17 mouse cellular contexts compared by ENCODE assay signal in the genomic region with DNA sequence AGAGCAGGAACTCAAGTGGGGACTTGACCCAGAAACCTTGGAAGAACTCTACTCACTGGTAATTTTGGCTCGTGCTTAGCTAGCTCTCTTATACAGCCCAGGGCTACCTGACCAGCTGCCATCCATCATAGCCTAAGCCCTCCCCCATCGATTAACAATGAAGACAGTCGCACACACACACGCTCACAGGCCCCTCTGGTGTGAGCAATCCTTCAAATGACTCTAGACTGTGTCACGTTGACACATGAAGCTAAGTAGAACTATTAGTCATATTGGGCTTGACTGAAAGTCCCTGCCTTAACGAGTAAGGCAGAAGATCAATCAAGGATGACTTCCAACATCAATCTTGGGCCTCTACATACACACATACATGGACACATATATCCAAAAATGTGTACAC. TPM values are rescaled to one million over a fixed set of nuclear protein-coding genes. Genes with fewer than 3 reads are reported as not detected.
"Had no signal": no experiment of that assay in that cellular context is flagged by ENCODE, and none has a peak within 500 bp of the region (broad histone marks: within the 10 kb centered on the region; RNA-seq: fewer than 3 reads in every experiment).

No protein-coding gene starts in this region.

- H3K9me3 ChIP-seq: lung, embryonic 15.5 days; midbrain, embryonic 15.5 days; neural tube, embryonic 12.5 days; stomach, embryonic 15.5 days had no signal

- H3K4me3 ChIP-seq: lung, embryonic 15.5 days; megakaryocyte, embryonic 14.5 days; midbrain, embryonic 13.5 days; midbrain, embryonic 15.5 days; neural tube, embryonic 12.5 days; stomach, embryonic 15.5 days had no signal

- DNase-seq: lung, adult 2 months; lung, postnatal 14 days; lung, postnatal 36 days; right cerebral cortex, postnatal 14 days; thymus, adult 2 months; thymus, postnatal 25 days; thymus, postnatal 4 days had no signal

- H3K4me2 ChIP-seq: lung, embryonic 15.5 days; midbrain, embryonic 11.5 days; midbrain, embryonic 13.5 days; midbrain, embryonic 15.5 days; neural tube, embryonic 12.5 days; stomach, embryonic 15.5 days had no signal

- H3K9ac ChIP-seq: lung, embryonic 15.5 days; midbrain, embryonic 13.5 days; midbrain, embryonic 15.5 days; neural tube, embryonic 12.5 days; stomach, embryonic 15.5 days had no signal

- H3K27ac ChIP-seq: lung, embryonic 15.5 days; macrophage; midbrain, embryonic 13.5 days; midbrain, embryonic 15.5 days; neural tube, embryonic 12.5 days; stomach, embryonic 15.5 days; stomach, postnatal 0 days had no signal

- H3K4me1 ChIP-seq: lung, embryonic 15.5 days; megakaryocyte, embryonic 14.5 days; midbrain, embryonic 13.5 days; midbrain, embryonic 15.5 days; neural tube, embryonic 12.5 days; stomach, embryonic 15.5 days had no signal

- ATAC-seq: lung, postnatal 0 days; midbrain, embryonic 13.5 days; midbrain, embryonic 15.5 days had no signal

- H3K36me3 ChIP-seq: lung, embryonic 15.5 days; midbrain, embryonic 13.5 days; midbrain, embryonic 15.5 days; neural tube, embryonic 12.5 days; stomach, embryonic 15.5 days had no signal

- H3K27me3 ChIP-seq: lung, embryonic 15.5 days; midbrain, embryonic 13.5 days; midbrain, embryonic 15.5 days; neural tube, embryonic 12.5 days; stomach, embryonic 15.5 days had no signal

RNA-seq across cellular contexts. Expression of a gene that starts 40.1 kb away (rescaled TPM):
- polyA plus RNA-seq: macrophage had no signal
